Mouse (Mus musculus) MEL (cell line): Measurements from ENCODE around the gene Fez2. TPM values are rescaled to one million over a fixed set of nuclear protein-coding genes. Genes with fewer than 3 reads are reported as not detected.

Experiments used
- DNase-seq: peaks from one replicate; pipeline ENCODE4 v3.0.0; 2011; ENCODE audit warnings: low read depth, low spot score
- H3K27ac ChIP-seq: 2 replicates; pipeline ENCODE4 v1.5.1; 2012; ENCODE audit warnings: low read depth, mild to moderate bottlenecking, control low read depth, low read length, moderate library complexity; ENCODE audit not compliant: control insufficient read depth
- H3K27me3 ChIP-seq, 2 experiments: fragments of 150-350 bp in 1 of 2; sonication (generic) in 1 of 2; 2 replicates each; pipeline ENCODE4 v1.6.1; 2012; ENCODE audit warnings: low read length in 2 of 2, mild to moderate bottlenecking in 2 of 2, improper control_type of control experiment in 1 of 2, moderate library complexity in 1 of 2; ENCODE audit not compliant: insufficient read depth in 2 of 2, control insufficient read depth in 1 of 2
- H3K36me3 ChIP-seq, 2 experiments: 2 replicates each; pipeline ENCODE4 v1.6.1; 2012 to 2014; ENCODE audit warnings: low read length in 2 of 2, improper control_type of control experiment in 1 of 2, inconsistent platforms in 1 of 2, mild to moderate bottlenecking in 1 of 2; ENCODE audit not compliant: insufficient read depth in 2 of 2, control insufficient read depth in 1 of 2
- H3K4me1 ChIP-seq, 2 experiments: fragments of 150-350 bp in 1 of 2; sonication (generic) in 1 of 2; 2 replicates each; pipeline ENCODE4 v1.6.1; 2012; ENCODE audit warnings: low read length in 2 of 2, improper control_type of control experiment in 1 of 2, mild to moderate bottlenecking in 1 of 2; ENCODE audit not compliant: insufficient read depth in 2 of 2, control insufficient read depth in 1 of 2
- H3K4me3 ChIP-seq, 2 experiments: fragments of 150-350 bp in 1 of 2; sonication (generic) in 1 of 2; 2 replicates each; pipeline ENCODE4 v1.5.1; 2012; ENCODE audit warnings: low read depth in 2 of 2, low read length in 2 of 2, mild to moderate bottlenecking in 2 of 2, moderate library complexity in 2 of 2, control low read depth in 1 of 2, improper control_type of control experiment in 1 of 2; ENCODE audit not compliant: control insufficient read depth in 1 of 2, insufficient read depth in 1 of 2
- H3K79me2 ChIP-seq: 2 replicates; pipeline ENCODE4 v1.6.1; 2012; ENCODE audit warnings: mild to moderate bottlenecking, low read length, moderate library complexity; ENCODE audit not compliant: control insufficient read depth, poor library complexity, insufficient read depth
- H3K9ac ChIP-seq: 2 replicates; pipeline ENCODE4 v1.6.1; 2012; ENCODE audit warnings: low read depth, mild to moderate bottlenecking, control low read depth, low read length, moderate library complexity; ENCODE audit not compliant: control insufficient read depth, poor library complexity, severe bottlenecking
- H3K9me3 ChIP-seq: fragments of 150-350 bp; sonication (generic); replicated peaks from 2 replicates; pipeline ENCODE4 v1.6.1; 2012; ENCODE audit warnings: mild to moderate bottlenecking, low read length, improper control_type of control experiment, moderate library complexity; ENCODE audit not compliant: insufficient read depth
- CHD1 ChIP-seq: IDR thresholded peaks from 2 replicates; pipeline ENCODE4 v1.6.1; 2012; ENCODE audit warnings: low read depth, mild to moderate bottlenecking, inconsistent platforms, low read length, improper control_type of control experiment
- CTCF ChIP-seq, 3 experiments: IDR thresholded peaks in 2 of 3; conservative IDR thresholded peaks in 1 of 3; 2 replicates each; pipeline ENCODE4 v1.5.1; 2011 to 2012; ENCODE audit warnings: low read length in 3 of 3, low read depth in 2 of 3, mild to moderate bottlenecking in 2 of 3, improper control_type of control experiment in 1 of 3, inconsistent platforms in 1 of 3, mixed read lengths in 1 of 3, moderate library complexity in 1 of 3; ENCODE audit not compliant: control insufficient read depth in 1 of 3, insufficient read depth in 1 of 3, poor library complexity in 1 of 3, severe bottlenecking in 1 of 3
- E2F4 ChIP-seq: IDR thresholded peaks from 2 replicates; pipeline ENCODE4 v1.6.1; 2011; ENCODE audit warnings: low read depth, low read length, improper control_type of control experiment, borderline replicate concordance
- ELF1 ChIP-seq: IDR thresholded peaks from 2 replicates; pipeline ENCODE4 v1.6.1; 2014; ENCODE audit warnings: low read depth, mild to moderate bottlenecking, inconsistent platforms, low read length, improper control_type of control experiment, moderate library complexity
- EP300 ChIP-seq, 2 experiments: IDR thresholded peaks; 2 replicates each; pipeline ENCODE4 v1.6.1; 2011; ENCODE audit warnings: improper control_type of control experiment in 2 of 2, low read length in 2 of 2, low read depth in 1 of 2, mild to moderate bottlenecking in 1 of 2
- ETS1 ChIP-seq: IDR thresholded peaks from 2 replicates; pipeline ENCODE4 v1.6.1; 2012; ENCODE audit warnings: low read depth, mild to moderate bottlenecking, inconsistent platforms, low read length, improper control_type of control experiment, moderate library complexity
- GATA1 ChIP-seq: IDR thresholded peaks from 2 replicates; pipeline ENCODE4 v1.6.1; 2011; ENCODE audit warnings: low read depth, low read length, improper control_type of control experiment
- HCFC1 ChIP-seq: IDR thresholded peaks from 2 replicates; pipeline ENCODE4 v1.6.1; 2012; ENCODE audit warnings: low read depth, mild to moderate bottlenecking, inconsistent platforms, low read length, improper control_type of control experiment, moderate library complexity
- JUND ChIP-seq: IDR thresholded peaks from 2 replicates; pipeline ENCODE4 v1.6.1; 2011; ENCODE audit warnings: low read depth, mild to moderate bottlenecking, improper control_type of control experiment, low read length
- MAFK ChIP-seq: IDR thresholded peaks from 2 replicates; pipeline ENCODE4 v1.6.1; 2011; ENCODE audit warnings: low read depth, mild to moderate bottlenecking, low read length, improper control_type of control experiment, borderline replicate concordance
- MEF2A ChIP-seq: IDR thresholded peaks from 2 replicates; pipeline ENCODE4 v1.6.1; 2014; ENCODE audit warnings: low read depth, mild to moderate bottlenecking, inconsistent platforms, low read length, improper control_type of control experiment; ENCODE audit not compliant: poor library complexity, insufficient replicate concordance, severe bottlenecking; ENCODE audit errors: extremely low read depth
- MYC ChIP-seq: IDR thresholded peaks from 2 replicates; pipeline ENCODE4 v1.6.1; 2011; ENCODE audit warnings: low read depth, mild to moderate bottlenecking, low read length, improper control_type of control experiment, moderate library complexity
- NRF1 ChIP-seq: IDR thresholded peaks from 2 replicates; pipeline ENCODE4 v1.6.1; 2014; ENCODE audit warnings: low read depth, mild to moderate bottlenecking, inconsistent platforms, low read length, improper control_type of control experiment, moderate library complexity; ENCODE audit not compliant: poor library complexity, insufficient read depth, severe bottlenecking
- POLR2A ChIP-seq, 2 experiments: IDR thresholded peaks; 2 replicates each; pipeline ENCODE4 v1.6.1; 2011 to 2012; ENCODE audit warnings: low read length in 2 of 2, mild to moderate bottlenecking in 2 of 2, control low read depth in 1 of 2, improper control_type of control experiment in 1 of 2, low read depth in 1 of 2, moderate library complexity in 1 of 2; ENCODE audit not compliant: control insufficient read depth in 1 of 2, insufficient read depth in 1 of 2, poor library complexity in 1 of 2
- SIN3A ChIP-seq: IDR thresholded peaks from 2 replicates; pipeline ENCODE4 v1.6.1; 2012; ENCODE audit warnings: low read length, improper control_type of control experiment, inconsistent platforms
- SMC3 ChIP-seq: IDR thresholded peaks from 2 replicates; pipeline ENCODE4 v1.6.1; 2011; ENCODE audit warnings: low read depth, low read length, improper control_type of control experiment
- USF2 ChIP-seq, 2 experiments: IDR thresholded peaks; 2 replicates each; pipeline ENCODE4 v1.6.1; 2011 to 2012; ENCODE audit warnings: improper control_type of control experiment in 2 of 2, low read length in 2 of 2, borderline replicate concordance in 1 of 2, inconsistent platforms in 1 of 2, low read depth in 1 of 2, mild to moderate bottlenecking in 1 of 2; ENCODE audit not compliant: insufficient read depth in 1 of 2
- ZC3H11A ChIP-seq: IDR thresholded peaks from 2 replicates; pipeline ENCODE4 v1.6.1; 2012; ENCODE audit warnings: low read depth, mild to moderate bottlenecking, inconsistent platforms, low read length, improper control_type of control experiment
- ZKSCAN1 ChIP-seq: IDR thresholded peaks from 2 replicates; pipeline ENCODE4 v1.6.1; 2012; ENCODE audit warnings: low read depth, mild to moderate bottlenecking, inconsistent platforms, low read length, improper control_type of control experiment, moderate library complexity
- ZMIZ1 ChIP-seq: IDR thresholded peaks from 2 replicates; pipeline ENCODE4 v1.6.1; 2012; ENCODE audit warnings: low read depth, mild to moderate bottlenecking, inconsistent platforms, low read length, improper control_type of control experiment, moderate library complexity
- polyA plus RNA-seq, 2 experiments: library from polyadenylated mRNA; stranded (reverse) in 1 of 2; unstranded in 1 of 2; fragments of >175 nt in 1 of 2; fragments of >200 nt in 1 of 2; gene quantifications; 2 replicates each; pipeline versions ENCODE4 v1.2.1 to v1.2.4; 2012; ENCODE audit warnings: low replicate concordance in 2 of 2, low read depth in 1 of 2; ENCODE audit not compliant: insufficient read length in 2 of 2, insufficient read depth in 1 of 2, missing spikeins in 1 of 2
- total RNA-seq: library from RNA; depleted of rRNA; stranded (reverse); fragments of 300-350 nt; gene quantifications from 2 replicates; pipeline ENCODE4 v1.2.3, GENCODE M21; 2012

The Fez2 gene
- total and polyA plus RNA-seq, 3 experiments, result 11.7 to 17.4 TPM; not detected in 1

DNA sequence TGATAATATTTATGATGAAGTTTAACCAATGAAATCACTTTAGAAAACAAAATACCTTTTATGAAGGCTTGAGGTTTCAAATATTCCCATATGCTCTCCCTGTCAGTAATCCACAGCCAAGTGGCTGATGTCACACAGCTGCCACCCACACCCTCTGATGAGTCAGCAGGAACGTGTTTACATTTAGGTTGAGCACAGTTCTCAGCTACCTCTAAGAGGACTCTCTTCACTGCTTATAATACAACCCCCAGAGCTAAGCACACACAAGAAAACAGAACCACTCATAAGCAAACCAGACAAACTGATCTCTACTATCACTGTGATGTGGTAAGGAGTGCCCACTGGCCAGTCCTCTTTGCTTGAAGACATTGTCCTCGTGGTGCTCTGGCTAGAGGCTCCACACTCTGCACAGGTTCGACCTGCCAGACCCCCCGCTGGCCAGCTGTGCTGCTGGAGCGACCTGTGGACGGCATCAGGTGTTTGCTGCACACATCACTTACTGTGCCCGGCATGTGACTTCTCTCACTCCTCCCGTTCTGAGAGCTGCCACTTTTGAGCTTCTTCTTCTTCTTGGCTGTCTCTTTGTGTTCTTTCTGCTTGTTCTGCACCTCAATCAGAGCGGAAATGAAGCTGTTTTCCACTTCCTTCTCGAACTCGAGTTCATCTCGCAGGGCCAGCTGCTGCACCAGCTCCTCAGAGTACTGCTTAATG lies 17.7 kb downstream of the Fez2 start:
- no peaks in the 10 kb centered on the region; a peak in 3 of 4 replicates for H3K36me3 ChIP-seq
- H3K27me3 ChIP-seq, result no peaks in the 10 kb centered on the region
- no peak overlapping the region for H3K4me3 ChIP-seq
- peak; percentile 27 for DNase-seq
- peaks cover 0 to 6% of the 10 kb centered on the region in 2 experiments; a peak in 2 of 4 replicates for H3K4me1 ChIP-seq
- TF ChIP-seq CHD1, result no peak
- no peak for TF ChIP-seq POLR2A (IDR thresholded peaks at IDR 0.05; ENCODE audit: control insufficient read depth in 1 of 2, insufficient read depth in 1 of 2, low read depth in 1 of 2, low read length in 2 of 2, poor library complexity in 1 of 2)
- no peak for TF ChIP-seq SMC3
- no peak for TF ChIP-seq MEF2A
- TF ChIP-seq ETS1, result peak; percentile 49; the same call in 1 of the 2 replicates
- no peak overlapping the region for H3K27ac ChIP-seq
- H3K79me2 ChIP-seq, result no peaks in the 10 kb centered on the region
- no peaks in the 10 kb centered on the region for H3K9me3 ChIP-seq
- H3K9ac ChIP-seq, result no peak overlapping the region

DNA sequence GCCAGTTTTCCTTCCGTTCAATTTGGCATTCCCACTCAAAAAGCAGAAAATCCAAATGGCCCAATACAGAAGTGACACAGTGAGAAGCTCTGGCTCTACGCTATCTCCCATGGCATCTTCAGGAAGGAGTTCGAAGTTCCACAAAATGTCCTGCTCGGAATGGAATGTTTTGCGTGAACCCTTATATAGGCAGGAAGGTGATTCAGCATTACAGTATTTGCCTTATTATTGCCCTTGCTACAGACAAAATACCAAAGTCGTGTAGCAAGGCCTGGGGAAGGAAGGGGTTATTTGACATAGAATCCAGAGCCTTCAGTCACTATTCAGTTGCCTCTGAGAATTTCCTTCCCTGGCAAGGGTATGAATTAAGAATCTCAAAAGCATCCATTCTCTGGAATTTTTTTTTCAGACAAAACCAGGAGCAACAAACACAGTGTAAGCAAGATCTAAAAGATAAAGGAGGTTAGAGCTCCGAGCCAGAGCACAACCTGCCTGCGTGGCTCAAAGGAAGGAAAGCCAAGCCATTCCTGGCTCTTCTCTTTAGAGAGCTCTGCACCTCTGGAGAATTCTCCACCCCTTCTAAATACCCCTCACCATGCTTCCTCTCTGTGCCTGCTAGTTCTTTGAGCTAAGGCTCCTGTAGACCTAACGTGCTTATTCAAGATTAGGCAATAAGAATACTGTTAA lies 25.4 kb downstream of the Fez2 start:
- Histone ChIP-seq H3K36me3 (no peaks in the 10 kb centered on the region; a peak in 1 of 4 replicates), H3K9me3 (no peaks in the 10 kb centered on the region), H3K79me2 (no peaks in the 10 kb centered on the region), H3K27ac (no peak overlapping the region), H3K4me1 (no peaks in the 10 kb centered on the region), H3K27me3 (no peaks in the 10 kb centered on the region), H3K9ac (no peak overlapping the region), H3K4me3 (no peak overlapping the region)
- no peak for DNase-seq
- TF ChIP-seq E2F4 (no peak), HCFC1 (no peak), ELF1 (no peak), MEF2A (no peak), ZC3H11A (no peak), MAFK (no peak), EP300 (IDR thresholded peaks at IDR 0.05; ENCODE audit: low read depth in 1 of 2, low read length in 2 of 2) (no peak), SIN3A (no peak), CTCF (IDR thresholded peaks at IDR 0.05 in 2 of 3, conservative IDR thresholded peaks at IDR 0.05 in 1 of 3; ENCODE audit: control insufficient read depth in 1 of 3, insufficient read depth in 1 of 3, low read depth in 2 of 3, low read length in 3 of 3, poor library complexity in 1 of 3, severe bottlenecking in 1 of 3) (no peak), USF2 (IDR thresholded peaks at IDR 0.05; ENCODE audit: borderline replicate concordance in 1 of 2, insufficient read depth in 1 of 2, low read depth in 1 of 2, low read length in 2 of 2) (no peak), ZKSCAN1 (no peak), ZMIZ1 (no peak), JUND (no peak), MYC (no peak), NRF1 (no peak), GATA1 (no peak)
